In genomic region chr13:36531893-36532292, GRCm38 (mm10) we compare ENCODE assay signal across 18 mouse cellular contexts.
DNase-seq lines count a peak whose midpoint lies in the region; ATAC-seq lines count a peak whose summit lies in the region.
"Had no signal": no experiment of that assay in that cellular context is flagged by ENCODE, and none has a peak within 500 bp of the region (broad histone marks: within the 10 kb centered on the region; RNA-seq: fewer than 3 reads in every experiment).

No protein-coding gene starts in this region.

- no peaks in the 10 kb centered on the region for H3K27me3 ChIP-seq in intestine, embryonic 14.5 days (replicated peaks; ENCODE audit: control insufficient read depth, insufficient read depth, low read length)
- H3K27me3 ChIP-seq in intestine, embryonic 16.5 days (replicated peaks; ENCODE audit: control insufficient read depth, insufficient read depth, low read length), result no peaks in the 10 kb centered on the region
- H3K27me3 ChIP-seq: midbrain, embryonic 13.5 days; stomach, embryonic 15.5 days had no signal

- DNase-seq in heart, adult 11 months, result peak; percentile 90
- no peak for DNase-seq in heart, adult 9 months (ENCODE audit: low spot score in 2 of 2)
- DNase-seq in intestine, embryonic 14.5 days (ENCODE audit: low spot score), result peak; percentile 39
- peak; percentile 63 to 66 for DNase-seq in right cerebral cortex, adult 2 months (ENCODE audit: low spot score in 2 of 2)
- DNase-seq in right cerebral cortex, postnatal 4 days, result no peak
- no peak for DNase-seq in adipocyte (ENCODE audit: low spot score)
- no peak for DNase-seq in adrenal gland, adult 8-10 months
- DNase-seq: adrenal gland, postnatal 14 days; cerebellum, postnatal 14 days; gastrocnemius, adult 2 months; kidney, adult 11 months; liver; lung, adult 2 months; thymus, postnatal 36 days had no signal

- no peak overlapping the region for H3K4me2 ChIP-seq in intestine, embryonic 14.5 days (ENCODE audit: low read length)
- H3K4me2 ChIP-seq in intestine, embryonic 16.5 days (ENCODE audit: low read depth, low read length), result no peak overlapping the region
- H3K4me2 ChIP-seq: midbrain, embryonic 13.5 days; stomach, embryonic 15.5 days had no signal

- H3K9me3 ChIP-seq in intestine, embryonic 14.5 days (ENCODE audit: control insufficient read depth, low read length), result no peaks in the 10 kb centered on the region
- H3K9me3 ChIP-seq in intestine, embryonic 16.5 days (ENCODE audit: control insufficient read depth, low read length), result no peaks in the 10 kb centered on the region
- H3K9me3 ChIP-seq: midbrain, embryonic 13.5 days; stomach, embryonic 15.5 days had no signal

- no peak for ATAC-seq in intestine, embryonic 14.5 days (replicated peaks; ENCODE audit: low FRiP score, low TSS enrichment, low read depth)
- ATAC-seq in intestine, embryonic 16.5 days, result no peak
- ATAC-seq: midbrain, embryonic 13.5 days had no signal

- H3K9ac ChIP-seq in intestine, embryonic 14.5 days (ENCODE audit: low read length), result no peak overlapping the region
- no peak overlapping the region for H3K9ac ChIP-seq in intestine, embryonic 16.5 days (ENCODE audit: low read depth, low read length)
- H3K9ac ChIP-seq: midbrain, embryonic 13.5 days; stomach, embryonic 15.5 days had no signal

- no peaks in the 10 kb centered on the region for H3K36me3 ChIP-seq in intestine, embryonic 14.5 days (ENCODE audit: control insufficient read depth, insufficient read depth, low read length)
- no peaks in the 10 kb centered on the region for H3K36me3 ChIP-seq in intestine, embryonic 16.5 days (ENCODE audit: control insufficient read depth, insufficient read depth, low read length)
- H3K36me3 ChIP-seq: midbrain, embryonic 13.5 days; stomach, embryonic 15.5 days had no signal

- H3K4me3 ChIP-seq in intestine, embryonic 14.5 days (ENCODE audit: low read depth, low read length), result no peak overlapping the region
- H3K4me3 ChIP-seq in intestine, embryonic 16.5 days (ENCODE audit: low read length), result no peak overlapping the region
- H3K4me3 ChIP-seq: gastrocnemius, adult 2 months; midbrain, embryonic 13.5 days; stomach, embryonic 15.5 days had no signal

- WGBS in intestine, embryonic 14.5 days, result 69% methylated on average over 3 of the region's 3 CpGs
- WGBS in intestine, embryonic 16.5 days, result 74% methylated on average over 3 of the region's 3 CpGs

- H3K4me1 ChIP-seq in intestine, embryonic 14.5 days (replicated peaks; ENCODE audit: control insufficient read depth, insufficient read depth, low read length), result peaks cover 4% of the 10 kb centered on the region; the same call in 1 of the 2 replicates
- H3K4me1 ChIP-seq in intestine, embryonic 16.5 days (ENCODE audit: control insufficient read depth, insufficient read depth, low read length), result peaks cover 3% of the 10 kb centered on the region; the same call in 1 of the 2 replicates

- no peak overlapping the region for H3K27ac ChIP-seq in intestine, embryonic 14.5 days (ENCODE audit: low read depth)
- H3K27ac ChIP-seq in intestine, embryonic 16.5 days (ENCODE audit: low read length), result no peak overlapping the region
- H3K27ac ChIP-seq: gastrocnemius, adult 2 months; macrophage; midbrain, embryonic 13.5 days; stomach, embryonic 15.5 days had no signal

Comparison
In these comparisons a context has a peak if more than half of its experiments do, and no peak if none do; other contexts are left out.
1. DNase-seq: peak in heart, adult 11 months (single experiment), intestine, embryonic 14.5 days (single experiment) and right cerebral cortex, adult 2 months (2 of 2); none in heart, adult 9 months (0 of 2), right cerebral cortex, postnatal 4 days (single experiment), adipocyte (single experiment) and adrenal gland, adult 8-10 months (single experiment).